Mouse (Mus musculus) R1 (cell line): ENCODE results near the gene Ciita.

Experiments used
- DNase-seq: peaks from one replicate; pipeline ENCODE4 v3.0.0-alpha.2; 2018; ENCODE audit warnings: low read depth, low spot score

The Ciita gene

DNA sequence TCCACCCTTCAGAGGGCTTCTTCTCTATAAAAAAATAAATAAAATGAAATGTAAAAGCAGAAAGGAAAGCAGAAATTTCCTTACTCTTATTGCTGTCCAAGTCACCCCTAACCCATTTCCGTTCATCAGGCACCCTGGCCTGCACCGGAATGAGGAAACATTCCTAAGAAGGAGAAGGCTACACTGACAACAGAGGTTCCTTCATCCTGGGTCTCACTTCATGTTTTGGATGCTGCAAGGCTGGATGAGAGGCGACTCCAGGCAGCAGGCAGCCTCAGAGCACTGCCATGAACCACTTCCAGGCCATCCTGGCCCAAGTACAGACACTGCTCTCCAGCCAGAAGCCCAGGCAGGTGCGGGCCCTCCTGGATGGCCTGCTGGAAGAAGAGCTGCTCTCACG lies at the start of gene Ciita:
Gene Ciita, plus strand, starts transcription at position 203 of the 400 bp plus-strand sequence.
- DNase-seq: no peak

- no peak for DNase-seq
These were observed 47.9 kb upstream of the Ciita start for GRCm38 (mm10) chr16:10431911-10432310.

- DNase-seq: no peak
These were observed 47.5 kb upstream of the Ciita start for GRCm38 (mm10) chr16:10432387-10432786.

DNA sequence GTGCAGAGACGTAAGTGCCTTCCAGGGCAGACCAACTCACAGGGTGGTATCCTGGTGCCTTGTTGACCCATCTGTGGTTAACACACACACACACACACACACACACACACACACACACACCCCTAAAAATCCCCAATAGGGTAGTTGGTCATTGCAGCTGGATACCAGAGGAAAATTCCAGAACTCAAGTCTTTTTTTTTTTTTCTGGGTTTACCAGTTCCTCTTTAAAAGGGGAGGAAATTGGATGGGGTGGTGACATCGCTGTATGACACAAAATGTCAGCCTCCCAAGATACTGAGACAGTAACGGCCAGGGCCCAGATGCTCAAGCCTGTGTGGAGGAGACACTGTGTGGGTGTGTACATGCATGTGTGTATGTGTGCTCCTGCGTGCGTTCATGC lies 46.5 kb upstream of the Ciita start:
- no peak for DNase-seq

- no peak for DNase-seq
These were observed 43.7 kb upstream of the Ciita start for GRCm38 (mm10) chr16:10436166-10436565.

GRCm38 (mm10) chr16:10438055-10438454 lies 41.8 kb upstream of the Ciita start:
- no peak for DNase-seq

DNA sequence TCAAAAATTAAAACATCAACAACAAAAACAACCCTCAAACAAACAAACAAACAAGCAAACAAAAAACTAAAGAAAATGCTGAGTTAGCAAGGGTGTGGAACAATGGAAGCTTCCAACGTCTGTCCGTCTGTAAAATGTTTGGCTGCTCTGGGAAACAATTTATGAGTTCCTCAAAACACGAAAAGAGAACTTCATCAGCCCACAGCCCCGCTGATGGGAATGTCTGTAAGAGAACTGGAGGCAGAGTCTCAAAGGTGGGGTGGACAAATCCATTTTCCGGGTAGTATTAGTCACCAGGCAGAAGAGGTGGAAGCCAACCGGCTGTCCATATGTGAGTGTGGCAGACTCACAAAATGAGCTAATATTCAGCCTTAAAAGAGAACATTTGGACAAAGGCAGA lies 38.5 kb upstream of the Ciita start:
- no peak for DNase-seq

GRCm38 (mm10) chr16:10441761-10442160 lies 38.1 kb upstream of the Ciita start:
- DNase-seq: no peak

GRCm38 (mm10) chr16:10443723-10444122 lies 36.1 kb upstream of the Ciita start:
- DNase-seq: no peak

- peak; percentile 57 for DNase-seq
These were observed 33.1 kb upstream of the Ciita start for GRCm38 (mm10) chr16:10446573-10447263.

- peak; percentile 92 for DNase-seq
These were observed 32.6 kb upstream of the Ciita start, which contains the start of gene Tvp23a for GRCm38 (mm10) chr16:10447264-10447594. Tvp23a (minus strand) TSS chr16:10447362.

- DNase-seq: no peak
These were observed 32.1 kb upstream of the Ciita start for GRCm38 (mm10) chr16:10447781-10448180.

DNA sequence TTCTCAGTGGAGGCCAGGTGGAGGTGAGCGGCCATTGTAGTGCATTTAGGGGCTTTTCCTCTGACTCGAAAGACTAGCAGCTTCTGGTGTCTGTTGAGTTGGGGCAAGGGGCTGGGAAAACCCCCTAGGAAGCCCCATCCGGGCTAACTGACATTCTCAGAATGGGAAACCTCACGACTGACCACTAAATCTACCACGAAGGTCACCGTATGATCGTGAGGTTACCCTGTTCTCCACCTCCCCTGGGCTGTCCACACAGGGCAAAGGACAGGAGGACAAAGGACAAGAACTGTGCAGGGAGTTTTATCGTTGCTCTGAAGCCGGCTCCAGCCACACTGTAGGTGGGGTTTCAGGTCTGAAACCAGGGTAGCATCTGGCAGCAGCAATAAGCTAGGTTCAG lies 30.9 kb upstream of the Ciita start:
- DNase-seq: no peak

DNA sequence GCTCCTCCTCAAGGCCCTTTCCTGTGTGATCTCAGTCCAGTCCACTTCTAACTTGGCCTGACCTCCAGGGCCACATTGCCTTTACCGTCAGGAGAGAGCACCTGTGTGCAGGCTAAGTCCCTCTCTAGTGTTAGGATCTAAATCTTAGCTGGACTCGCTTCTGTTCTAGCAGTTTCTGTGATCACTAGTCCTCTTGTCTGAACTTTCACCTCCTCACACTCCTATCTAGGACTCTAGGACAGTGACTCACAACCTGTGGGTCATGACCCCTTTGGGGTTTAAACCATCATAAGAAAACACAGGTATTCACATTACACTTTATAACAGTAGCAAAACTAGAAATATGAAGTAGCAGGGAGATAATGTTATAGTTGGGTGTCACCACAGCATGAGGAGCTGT lies 28.0 kb upstream of the Ciita start:
- no peak for DNase-seq

DNA sequence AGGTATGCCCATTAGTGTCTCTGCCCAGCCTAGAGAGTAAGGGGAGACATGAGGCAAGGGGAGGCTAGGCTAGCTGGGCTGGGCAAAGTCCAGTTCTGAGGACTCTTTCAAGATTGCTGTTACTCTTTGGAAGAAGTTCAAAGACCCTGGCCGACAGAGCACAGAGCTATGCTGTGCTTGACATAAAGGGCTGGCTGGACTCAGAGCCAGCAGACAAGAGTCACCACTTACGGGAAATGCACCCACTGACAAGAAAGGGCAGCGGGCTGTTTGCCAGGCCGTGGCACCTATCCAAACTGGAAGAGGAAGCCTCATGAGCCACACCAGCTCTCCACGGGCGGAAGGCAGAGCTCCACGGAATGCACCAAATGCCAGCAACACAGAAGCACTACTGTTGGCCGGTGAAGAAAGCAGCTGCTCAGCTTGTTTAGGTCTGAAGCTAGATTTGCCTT lies 27.4 kb upstream of the Ciita start:
- DNase-seq: no peak

DNA sequence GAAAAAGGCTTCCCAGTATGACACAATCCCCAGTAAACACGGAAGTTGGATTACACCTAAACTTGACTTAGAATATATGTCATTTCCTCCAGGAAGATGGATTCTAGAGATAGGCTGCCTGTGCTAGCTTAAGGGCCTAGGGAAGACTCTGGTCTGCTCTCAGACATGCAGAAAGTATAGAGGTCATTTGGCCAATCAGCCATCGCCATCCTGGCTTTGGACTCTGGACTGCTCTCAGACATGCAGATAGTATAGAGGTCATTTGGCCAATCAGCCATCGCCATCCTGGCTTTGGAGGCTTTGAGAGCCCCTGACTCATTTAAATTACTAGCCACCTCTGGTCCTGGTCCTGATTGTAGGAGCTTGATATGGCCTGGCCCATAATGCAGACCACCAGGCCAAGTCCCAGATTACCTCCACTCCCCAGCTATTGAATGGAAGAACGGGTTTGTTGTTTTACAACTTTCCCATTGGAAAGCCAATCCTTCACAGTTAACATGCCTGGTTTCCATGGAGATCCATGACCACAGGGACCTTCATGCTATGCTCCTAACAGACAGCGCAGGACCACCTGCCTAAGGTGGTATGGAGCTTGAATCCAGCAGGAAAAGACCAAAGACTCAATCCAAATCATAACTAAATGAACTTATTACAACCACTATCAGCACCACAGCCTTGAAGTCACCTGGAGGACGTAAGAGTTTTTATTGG lies 25.8 kb upstream of the Ciita start:
- no peak for DNase-seq

GRCm38 (mm10) chr16:10454583-10454974 lies 25.3 kb upstream of the Ciita start:
- DNase-seq: no peak

GRCm38 (mm10) chr16:10460188-10460587 lies 19.7 kb upstream of the Ciita start:
- no peak for DNase-seq

DNA sequence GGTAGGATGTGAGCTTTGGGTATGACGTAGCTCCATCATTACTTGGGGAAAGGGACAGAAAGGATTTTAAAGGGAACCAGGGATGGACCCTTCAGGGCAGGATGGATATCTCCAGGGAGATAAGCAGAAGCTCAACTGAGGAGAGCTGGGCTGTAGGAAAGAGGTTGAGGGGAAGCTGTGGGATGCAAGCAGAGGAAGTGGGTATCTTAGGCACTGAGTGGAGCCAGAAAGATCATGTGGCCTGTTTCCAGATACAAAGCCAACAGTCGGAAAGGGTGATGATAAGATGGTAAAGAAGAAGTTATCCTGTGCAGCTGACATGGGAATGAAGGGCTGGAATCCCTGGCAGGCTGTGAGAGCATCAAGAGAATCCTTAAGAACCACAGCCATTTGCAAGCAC lies 18.7 kb upstream of the Ciita start:
- no peak for DNase-seq

DNA sequence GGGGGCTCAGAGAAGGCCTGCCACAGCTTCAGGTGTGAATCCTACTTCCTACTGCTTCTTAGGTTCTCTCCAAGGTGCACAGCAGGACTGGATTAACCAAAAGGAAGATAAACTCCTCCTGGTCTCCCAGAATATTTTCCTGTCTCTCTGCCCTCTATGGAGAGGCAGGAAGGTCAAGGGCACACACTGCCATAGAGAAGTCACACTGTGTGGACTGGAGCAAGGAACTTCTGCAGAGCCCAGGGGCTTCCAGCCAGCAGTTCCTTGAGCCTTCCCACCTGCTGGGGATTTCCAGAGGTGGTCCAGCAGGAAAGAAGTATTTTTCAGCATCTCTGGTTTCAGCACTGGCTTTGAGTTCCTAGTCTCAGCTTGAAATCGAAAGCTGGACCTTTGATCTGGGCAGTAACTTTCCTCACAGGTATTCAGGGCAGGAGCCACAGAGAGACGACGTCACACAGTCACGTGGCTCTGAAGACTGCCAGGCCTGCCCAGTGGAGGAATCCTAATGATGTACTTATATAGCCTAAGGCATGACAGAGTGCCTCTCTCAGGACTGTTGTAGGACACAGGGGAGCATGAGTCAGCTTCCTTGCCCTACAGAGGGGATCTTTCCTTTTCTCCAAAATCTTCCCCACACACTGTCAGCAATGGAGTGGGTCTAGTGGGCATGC lies 14.7 kb upstream of the Ciita start:
- DNase-seq: peak; percentile 45

DNA sequence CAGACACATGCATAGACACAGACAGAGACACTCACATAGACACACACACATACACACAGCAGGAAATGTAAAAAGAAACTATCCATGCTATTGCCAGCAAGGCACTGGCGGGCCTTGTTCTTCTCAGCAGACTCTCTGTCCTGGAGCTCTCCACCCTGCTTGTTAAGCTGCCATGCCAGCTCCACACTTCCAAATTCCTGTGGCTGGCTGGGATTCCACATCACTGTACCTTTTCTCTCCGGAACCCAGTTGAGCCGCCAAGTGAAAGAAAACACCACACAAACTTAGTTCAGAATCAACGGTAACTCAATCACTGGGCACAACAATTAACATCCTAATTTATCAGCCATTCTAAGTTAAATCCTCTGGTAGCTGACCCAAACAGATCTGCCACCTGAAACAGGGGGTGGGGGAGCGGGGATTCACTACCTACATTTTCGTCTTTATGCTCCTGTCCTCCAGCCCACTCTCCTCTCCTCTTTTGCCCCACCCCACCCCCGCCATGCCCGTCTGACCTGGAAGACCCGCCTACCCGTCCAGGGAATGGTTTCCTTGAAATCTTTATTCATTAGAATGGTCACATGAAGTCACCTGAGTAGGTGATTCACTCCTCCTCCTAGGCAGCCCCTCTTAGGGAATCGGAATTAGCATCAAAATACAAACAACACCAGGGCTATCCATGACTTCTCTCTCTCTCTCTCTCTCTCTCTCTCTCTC lies 12.3 kb upstream of the Ciita start:
- DNase-seq: peak; percentile 94

- DNase-seq: peak; percentile 66
These were observed 11.7 kb upstream of the Ciita start for GRCm38 (mm10) chr16:10468201-10468600.
